In the genomic region with DNA sequence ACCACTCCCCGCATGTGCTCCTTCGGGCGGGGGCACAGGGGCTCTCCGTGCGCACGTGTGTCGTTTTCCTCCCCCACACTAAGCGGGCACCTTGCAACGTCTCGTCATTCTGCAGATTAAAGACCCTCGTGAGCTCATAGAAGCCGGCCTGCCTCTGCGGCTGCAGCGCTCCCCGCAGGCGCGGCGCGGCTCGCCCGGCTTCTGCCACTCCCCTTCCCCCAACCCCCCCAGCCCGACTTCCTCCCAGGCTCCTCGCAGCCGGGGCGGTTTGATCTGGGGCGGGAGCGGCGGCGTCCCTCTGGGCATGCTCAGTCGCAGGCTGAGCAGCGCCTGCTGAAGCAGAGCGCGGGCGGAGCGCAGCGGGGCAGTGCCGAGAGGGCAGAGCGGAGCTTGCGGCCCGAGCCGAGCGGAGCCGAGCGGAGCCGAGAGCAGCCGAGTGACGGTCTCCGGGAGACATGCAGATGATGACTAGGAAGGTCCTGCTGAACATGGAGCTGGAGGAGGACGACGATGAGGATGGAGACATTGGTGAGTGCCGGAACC, we compare ENCODE assay signal across 8 mouse cellular contexts. TPM values are rescaled to one million over a fixed set of nuclear protein-coding genes. Genes with fewer than 3 reads are reported as not detected.
A peak's percentile ranks its signal among the peaks of the same experiment; 100 is the strongest.
DNase-seq lines count a peak whose midpoint lies in the region; ATAC-seq and TF ChIP-seq lines count a peak whose summit lies in the region.

Ano6 (plus strand) TSS at position 315 of the 543 bp plus-strand sequence.

- DNase-seq in heart, postnatal 10 days, result peak; percentile 92 to 95
- peak; percentile 56 for DNase-seq in large intestine, adult 2 months (ENCODE audit: low read depth, low spot score)
- peak; percentile 91 for DNase-seq in liver, postnatal 0 days
- DNase-seq in testis, postnatal 10 days (ENCODE audit: low spot score), result peak; percentile 93

- H3K9ac ChIP-seq in forebrain, embryonic 13.5 days, result peak within 1 kb of the TSS; percentile 91
- peak within 1 kb of the TSS; percentile 79 for H3K9ac ChIP-seq in liver, postnatal 0 days (replicated peaks)
- H3K9ac ChIP-seq in neural tube, embryonic 14.5 days (replicated peaks; ENCODE audit: low read depth, low read length), result peak within 1 kb of the TSS; percentile 76

- H3K4me1 ChIP-seq in E14TG2a.4 (replicated peaks; ENCODE audit: low read depth, low read length), result peaks cover 71% of the 10 kb centered on the region
- H3K4me1 ChIP-seq in forebrain, embryonic 13.5 days, result peaks cover 40% of the 10 kb centered on the region
- H3K4me1 ChIP-seq in liver, postnatal 0 days (ENCODE audit: insufficient read depth), result peaks cover 25% of the 10 kb centered on the region
- H3K4me1 ChIP-seq in neural tube, embryonic 14.5 days (ENCODE audit: control insufficient read depth, insufficient read depth, low read length), result peaks cover 8% of the 10 kb centered on the region; the same call in 1 of the 2 replicates

- intact Hi-C loops in heart, postnatal 10 days (cut with DNase I), result loop anchor here (1.0 kb wide), 1 partner anchor 116 kb away; no protein-coding TSS in a partner anchor

- peak within 1 kb of the TSS; percentile 91 for H3K4me3 ChIP-seq in E14TG2a.4 (replicated peaks; ENCODE audit: low read length)
- H3K4me3 ChIP-seq in forebrain, embryonic 13.5 days, result peak within 1 kb of the TSS; percentile 81
- H3K4me3 ChIP-seq in liver, postnatal 0 days (ENCODE audit: low read depth, low read length), result peak within 1 kb of the TSS; percentile 83
- H3K4me3 ChIP-seq in neural tube, embryonic 14.5 days (ENCODE audit: low read depth, low read length), result peak within 1 kb of the TSS; percentile 76

- H3K36me3 ChIP-seq in E14TG2a.4 (ENCODE audit: insufficient read depth, low read length), result peaks cover 10% of the 10 kb centered on the region; the same call in 1 of the 2 replicates
- H3K36me3 ChIP-seq in forebrain, embryonic 13.5 days (ENCODE audit: poor library complexity, severe bottlenecking), result no peaks in the 10 kb centered on the region
- H3K36me3 ChIP-seq in liver, postnatal 0 days (replicated peaks; ENCODE audit: insufficient read depth, low read length), result no peaks in the 10 kb centered on the region
- H3K36me3 ChIP-seq in neural tube, embryonic 14.5 days (ENCODE audit: control insufficient read depth, insufficient read depth, low read length), result no peaks in the 10 kb centered on the region

- H3K27ac ChIP-seq in forebrain, embryonic 13.5 days, result peak within 1 kb of the TSS; percentile 70
- H3K27ac ChIP-seq in liver, postnatal 0 days (ENCODE audit: low read depth), result peak within 1 kb of the TSS; percentile 80
- peak within 1 kb of the TSS; percentile 84 for H3K27ac ChIP-seq in neural tube, embryonic 14.5 days (ENCODE audit: low read depth, low read length)

- no peak for TF ChIP-seq CTCF in E14TG2a.4 (conservative IDR thresholded peaks at IDR 0.05; ENCODE audit: low read length)
- 0 out of 2 replicates have a peak, but pooled peaks have one; percentile 11 for TF ChIP-seq CTCF in liver, postnatal 0 days (IDR thresholded peaks at IDR 0.05; ENCODE audit: low read depth)

- no peaks in the 10 kb centered on the region for H3K9me3 ChIP-seq in E14TG2a.4 (ENCODE audit: low read length)
- H3K9me3 ChIP-seq in forebrain, embryonic 13.5 days (replicated peaks), result no peaks in the 10 kb centered on the region
- H3K9me3 ChIP-seq in liver, postnatal 0 days (ENCODE audit: low read length), result no peaks in the 10 kb centered on the region
- no peaks in the 10 kb centered on the region for H3K9me3 ChIP-seq in neural tube, embryonic 14.5 days (ENCODE audit: control insufficient read depth, low read length)

- peak; percentile 95 for ATAC-seq in cerebellum, adult (ENCODE audit: insufficient number of reproducible peaks, low FRiP score, low TSS enrichment)
- peak; percentile 98 for ATAC-seq in forebrain, embryonic 13.5 days
- ATAC-seq in liver, postnatal 0 days, result peak; percentile 94
- peak; percentile 97 for ATAC-seq in neural tube, embryonic 14.5 days (ENCODE audit: low read depth)

- TF ChIP-seq EP300 in liver, postnatal 0 days (IDR thresholded peaks at IDR 0.05; ENCODE audit: low read depth), result no peak

- WGBS in forebrain, embryonic 13.5 days, result under 1% methylated on average over 51 of the region's 51 CpGs
- WGBS in large intestine, adult 2 months, result under 1% methylated on average over 51 of the region's 51 CpGs
- 3% methylated on average over 44 of the region's 51 CpGs for WGBS in liver, postnatal 0 days (ENCODE audit: insufficient replicate concordance)
- WGBS in neural tube, embryonic 14.5 days, result under 1% methylated on average over 41 of the region's 51 CpGs

- H3K4me2 ChIP-seq in forebrain, embryonic 13.5 days, result peak within 1 kb of the TSS; percentile 62
- H3K4me2 ChIP-seq in liver, postnatal 0 days (ENCODE audit: low read depth, low read length), result peak within 1 kb of the TSS; percentile 96
- peak within 1 kb of the TSS; percentile 64 for H3K4me2 ChIP-seq in neural tube, embryonic 14.5 days (ENCODE audit: low read depth, low read length)

- no peaks in the 10 kb centered on the region for H3K27me3 ChIP-seq in E14TG2a.4 (ENCODE audit: insufficient read depth, low read length)
- H3K27me3 ChIP-seq in forebrain, embryonic 13.5 days, result no peaks in the 10 kb centered on the region; the same call in 1 of the 2 replicates
- H3K27me3 ChIP-seq in liver, postnatal 0 days (ENCODE audit: insufficient read depth, low read length), result no peaks in the 10 kb centered on the region
- no peaks in the 10 kb centered on the region; the same call in 1 of the 2 replicates for H3K27me3 ChIP-seq in neural tube, embryonic 14.5 days (ENCODE audit: control insufficient read depth, insufficient read depth, low read length)

RNA-seq across cellular contexts. Expression of gene Ano6, which starts in this region (rescaled TPM):
- polyA plus RNA-seq in forebrain, embryonic 13.5 days (2015; fragmentation: Nextera tagmentation; extraction: Ambion mirVana), result 21.4 and 22.9 TPM in 2 replicates
- total RNA-seq in heart, postnatal 10 days (2021), result 10 to 100 TPM; 42.8 to 43.7 TPM
- 38.7 and 177 TPM in 2 replicates for polyA plus RNA-seq in large intestine, adult 2 months (2012; rRNA removed)
- polyA plus RNA-seq in liver, postnatal 0 days (2015; fragmentation: Nextera tagmentation; extraction: Ambion mirVana), result 6.0 and 6.9 TPM in 2 replicates
- polyA plus RNA-seq in neural tube, embryonic 14.5 days (2014; fragmentation: Nextera tagmentation; extraction: Ambion mirVana), result 32.3 and 36.8 TPM in 2 replicates

Comparison
In these comparisons a context has a peak if more than half of its experiments do, and no peak if none do; other contexts are left out.
1. Peak in every context shown above with its lines: DNase-seq, ATAC-seq, H3K4me3 ChIP-seq and H3K27ac ChIP-seq.